Mouse (Mus musculus): Measurements from ENCODE around the gene Cmas.

DNA sequence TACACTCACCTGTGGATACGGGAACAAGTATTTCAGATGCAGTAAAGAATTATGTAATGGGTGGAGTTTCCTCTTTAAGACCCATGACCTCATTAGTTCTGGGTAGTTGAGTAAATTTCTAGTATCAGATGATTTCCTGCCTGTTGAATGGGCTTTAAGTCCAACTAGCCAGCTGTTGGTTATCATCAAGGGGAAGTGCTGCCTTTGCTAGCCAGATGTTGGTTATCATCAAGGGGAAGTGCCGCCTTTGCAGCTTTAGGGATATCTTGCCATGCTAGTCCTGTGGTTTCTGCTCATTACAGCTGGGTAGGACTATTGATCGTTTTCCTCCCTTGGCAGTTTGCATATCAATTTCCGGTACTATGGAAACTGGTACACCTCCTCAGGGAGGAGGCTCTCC lies 49.8 kb downstream of the Cmas start:
- no peak for TF ChIP-seq GATA1 (IDR thresholded peaks at IDR 0.05; ENCODE audit: borderline replicate concordance, low read length)
- no peak for TF ChIP-seq CTCF (IDR thresholded peaks at IDR 0.05; ENCODE audit: low read depth, low read length)
- no peak for TF ChIP-seq TAL1 (conservative IDR thresholded peaks at IDR 0.05; ENCODE audit: low read depth, low read length)
- TF ChIP-seq POLR2AphosphoS5 (IDR thresholded peaks at IDR 0.05; ENCODE audit: insufficient replicate concordance, low read depth, low read length): no peak
- TF ChIP-seq GATA2 (IDR thresholded peaks at IDR 0.05; ENCODE audit: borderline replicate concordance, low read depth, low read length): no peak

Data from G1E (cell line).